Mouse (Mus musculus): Measurements from ENCODE around the gene Mark3. TPM values are rescaled to one million over a fixed set of nuclear protein-coding genes. Genes with fewer than 3 reads are reported as not detected.

The Mark3 gene
- 49.4 and 49.6 TPM in 2 replicates for polyA plus RNA-seq (2014; fragmentation: Nextera tagmentation; extraction: Ambion mirVana)

- Histone ChIP-seq H3K27me3 (replicated peaks; ENCODE audit: control insufficient read depth, insufficient read depth, low read length) (no peaks in the 10 kb centered on the region), H3K36me3 (ENCODE audit: control insufficient read depth, insufficient read depth, low read length) (no peaks in the 10 kb centered on the region), H3K4me1 (replicated peaks; ENCODE audit: control insufficient read depth, insufficient read depth, low read length) (peaks cover 13% of the 10 kb centered on the region), H3K9me3 (ENCODE audit: control insufficient read depth, low read length) (no peaks in the 10 kb centered on the region), H3K4me2 (ENCODE audit: low read length) (peak within 1 kb of the TSS; percentile 90), H3K27ac (ENCODE audit: low read depth) (peak within 1 kb of the TSS; percentile 81), H3K4me3 (ENCODE audit: low read depth, low read length) (peak within 1 kb of the TSS; percentile 75), H3K9ac (ENCODE audit: low read length) (peak within 1 kb of the TSS; percentile 82)
- WGBS = 0% methylated on average over 74 of the region's 75 CpGs
- DNase-seq (ENCODE audit: low spot score) = peak; percentile 95
- peak; percentile 98 for ATAC-seq (replicated peaks; ENCODE audit: low FRiP score, low TSS enrichment, low read depth)
Observed at GRCm38 (mm10) chr12:111574074-111574886, at the start of gene Mark3. Gene Mark3, plus strand, starts transcription at chr12:111574523.

DNA sequence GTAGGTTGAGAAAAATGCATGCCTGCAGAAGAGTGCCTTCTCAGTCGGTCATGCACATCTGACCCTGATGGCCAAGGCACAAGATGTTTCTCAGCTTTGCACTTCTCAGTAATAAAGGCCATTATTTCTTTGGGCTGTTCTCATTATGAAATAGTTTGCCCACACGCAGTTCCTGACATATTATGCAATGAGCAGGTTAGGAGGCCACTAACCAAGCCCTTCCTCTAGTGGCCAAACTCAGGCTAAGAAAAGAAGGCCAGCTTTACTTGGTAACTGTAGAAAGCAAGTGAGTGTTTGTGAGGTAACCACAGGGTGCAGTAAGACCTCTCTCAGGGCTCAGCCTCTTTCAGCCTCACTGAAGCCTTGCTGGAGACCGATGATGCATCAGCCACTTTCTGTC is 49.4 kb upstream of the Mark3 start:
- H3K9ac ChIP-seq (ENCODE audit: low read length) = no peak overlapping the region
- DNase-seq (ENCODE audit: low spot score) = no peak
- no peaks in the 10 kb centered on the region for H3K27me3 ChIP-seq (replicated peaks; ENCODE audit: control insufficient read depth, insufficient read depth, low read length)
- no peak overlapping the region for H3K27ac ChIP-seq (ENCODE audit: low read depth)
- H3K9me3 ChIP-seq (ENCODE audit: control insufficient read depth, low read length) = no peaks in the 10 kb centered on the region
- no peaks in the 10 kb centered on the region for H3K36me3 ChIP-seq (ENCODE audit: control insufficient read depth, insufficient read depth, low read length)
- no peaks in the 10 kb centered on the region for H3K4me1 ChIP-seq (replicated peaks; ENCODE audit: control insufficient read depth, insufficient read depth, low read length)
- WGBS = 87% methylated on average over 3 of the region's 3 CpGs
- no peak overlapping the region for H3K4me3 ChIP-seq (ENCODE audit: low read depth, low read length)
- ATAC-seq (replicated peaks; ENCODE audit: low FRiP score, low TSS enrichment, low read depth) = no peak
- H3K4me2 ChIP-seq (ENCODE audit: low read length) = no peak overlapping the region

DNA sequence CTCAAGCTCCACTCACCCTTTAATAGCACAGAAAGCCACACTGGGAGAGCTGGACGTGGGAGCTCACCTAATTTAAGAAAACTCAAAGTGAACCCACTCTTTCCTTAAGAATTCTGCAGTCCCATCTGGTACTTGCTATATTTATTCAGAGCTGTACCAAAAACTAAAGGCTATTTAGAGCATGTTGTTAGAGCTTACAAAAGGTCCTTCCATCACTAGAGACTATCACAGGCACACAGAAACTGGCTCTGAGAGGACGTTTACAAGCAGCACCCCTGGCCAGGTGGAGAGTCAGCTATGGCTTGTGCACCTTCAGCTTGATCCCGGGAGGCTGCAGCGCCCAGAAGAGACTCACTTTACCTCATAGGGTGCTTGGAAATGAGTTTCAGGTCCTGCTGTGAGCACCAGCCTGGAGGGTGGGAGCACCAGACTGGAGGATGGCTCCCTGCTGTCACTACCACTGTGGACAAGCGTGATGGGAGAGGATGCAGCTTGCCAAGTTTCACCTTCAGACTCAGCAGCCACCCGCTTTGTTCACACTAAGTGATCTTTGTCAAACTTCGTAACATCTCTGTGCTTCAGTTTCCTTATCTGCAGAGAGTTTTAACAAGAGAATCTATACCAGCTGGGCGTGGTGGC is 46.6 kb upstream of the Mark3 start:
- Histone ChIP-seq H3K27me3 (replicated peaks; ENCODE audit: control insufficient read depth, insufficient read depth, low read length) (no peaks in the 10 kb centered on the region), H3K9ac (ENCODE audit: low read length) (no peak overlapping the region), H3K9me3 (ENCODE audit: control insufficient read depth, low read length) (no peaks in the 10 kb centered on the region), H3K27ac (ENCODE audit: low read depth) (no peak overlapping the region), H3K4me2 (ENCODE audit: low read length) (no peak overlapping the region), H3K4me3 (ENCODE audit: low read depth, low read length) (no peak overlapping the region), H3K4me1 (replicated peaks; ENCODE audit: control insufficient read depth, insufficient read depth, low read length) (no peaks in the 10 kb centered on the region), H3K36me3 (ENCODE audit: control insufficient read depth, insufficient read depth, low read length) (no peaks in the 10 kb centered on the region)
- 63% methylated on average over 8 of the region's 8 CpGs for WGBS
- DNase-seq (ENCODE audit: low spot score) = no peak
- no peak for ATAC-seq (replicated peaks; ENCODE audit: low FRiP score, low TSS enrichment, low read depth)

- ATAC-seq (replicated peaks; ENCODE audit: low FRiP score, low TSS enrichment, low read depth) = no peak
- DNase-seq (ENCODE audit: low spot score) = no peak
- no peak overlapping the region for H3K9ac ChIP-seq (ENCODE audit: low read length)
- WGBS = 15% methylated on average over 8 of the region's 8 CpGs
- no peaks in the 10 kb centered on the region for H3K36me3 ChIP-seq (ENCODE audit: control insufficient read depth, insufficient read depth, low read length)
- H3K4me3 ChIP-seq (ENCODE audit: low read depth, low read length) = no peak overlapping the region
- H3K9me3 ChIP-seq (ENCODE audit: control insufficient read depth, low read length) = no peaks in the 10 kb centered on the region
- H3K4me2 ChIP-seq (ENCODE audit: low read length) = no peak overlapping the region
- no peaks in the 10 kb centered on the region for H3K4me1 ChIP-seq (replicated peaks; ENCODE audit: control insufficient read depth, insufficient read depth, low read length)
- H3K27me3 ChIP-seq (replicated peaks; ENCODE audit: control insufficient read depth, insufficient read depth, low read length) = no peaks in the 10 kb centered on the region
- no peak overlapping the region for H3K27ac ChIP-seq (ENCODE audit: low read depth)
Observed at GRCm38 (mm10) chr12:111529192-111529591, 45.1 kb upstream of the Mark3 start.

DNA sequence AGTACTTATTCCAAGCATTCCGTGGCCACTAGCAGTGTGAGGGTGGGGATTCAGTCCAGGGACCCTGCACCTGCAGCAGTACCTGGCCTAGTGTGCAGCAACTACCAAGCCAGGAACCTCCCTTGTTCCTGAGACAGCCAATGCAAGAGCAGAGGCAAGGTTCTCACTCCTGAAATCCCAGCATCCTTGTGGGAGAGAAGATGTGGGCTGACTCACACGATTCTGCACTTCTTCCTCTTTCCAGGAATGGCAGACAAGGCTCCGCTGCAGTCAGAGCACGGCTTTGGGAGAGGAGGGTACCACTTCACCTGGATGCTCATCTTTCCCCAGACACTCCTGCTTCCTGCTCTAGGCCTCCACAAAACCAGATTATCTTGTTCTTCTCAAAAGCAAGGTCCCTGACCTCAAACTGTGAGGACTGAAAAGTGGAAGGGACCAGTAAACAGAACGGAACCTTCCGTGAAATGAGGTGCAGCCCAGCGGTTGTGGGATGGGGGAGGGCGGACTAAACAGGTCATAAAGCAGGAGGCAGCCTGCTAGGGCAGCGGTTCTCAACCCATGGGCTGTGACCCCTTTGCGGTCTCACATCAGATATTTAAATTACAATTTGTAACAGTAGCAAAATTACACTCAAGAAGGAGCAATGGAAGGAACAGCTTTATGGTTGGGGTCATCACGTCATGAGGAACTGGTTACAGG is 41.1 kb upstream of the Mark3 start:
- no peak overlapping the region for H3K4me3 ChIP-seq (ENCODE audit: low read depth, low read length)
- H3K4me2 ChIP-seq (ENCODE audit: low read length) = no peak overlapping the region
- H3K27ac ChIP-seq (ENCODE audit: low read depth) = no peak overlapping the region
- H3K9ac ChIP-seq (ENCODE audit: low read length) = no peak overlapping the region
- peaks cover 10% of the 10 kb centered on the region; the same call in 1 of the 2 replicates for H3K4me1 ChIP-seq (replicated peaks; ENCODE audit: control insufficient read depth, insufficient read depth, low read length)
- no peaks in the 10 kb centered on the region for H3K9me3 ChIP-seq (ENCODE audit: control insufficient read depth, low read length)
- ATAC-seq (replicated peaks; ENCODE audit: low FRiP score, low TSS enrichment, low read depth) = no peak
- no peaks in the 10 kb centered on the region for H3K36me3 ChIP-seq (ENCODE audit: control insufficient read depth, insufficient read depth, low read length)
- no peak for DNase-seq (ENCODE audit: low spot score)
- WGBS = 57% methylated on average over 11 of the region's 11 CpGs
- H3K27me3 ChIP-seq (replicated peaks; ENCODE audit: control insufficient read depth, insufficient read depth, low read length) = no peaks in the 10 kb centered on the region

DNA sequence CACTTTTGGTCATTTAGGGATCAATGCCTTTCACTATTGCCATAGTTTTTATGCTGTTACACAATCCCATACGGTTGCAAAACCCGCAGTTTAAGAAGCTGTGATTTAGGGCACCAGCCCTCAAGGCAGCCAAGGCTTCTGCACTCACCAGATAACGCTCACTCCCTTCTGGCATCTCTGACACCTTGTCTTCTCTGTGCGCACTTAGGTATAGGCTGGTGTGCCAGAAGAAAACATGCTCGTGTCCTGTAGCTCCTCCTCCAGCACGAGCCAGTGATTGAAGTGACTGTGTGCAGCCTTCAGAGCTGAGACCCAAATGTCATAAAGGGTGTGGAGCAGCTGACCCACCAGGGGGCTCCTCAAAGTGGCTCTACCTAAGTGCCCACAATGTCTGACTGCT is 39.0 kb upstream of the Mark3 start:
- ATAC-seq (replicated peaks; ENCODE audit: low FRiP score, low TSS enrichment, low read depth) (no peak), DNase-seq (ENCODE audit: low spot score) (no peak)
- H3K36me3 ChIP-seq (ENCODE audit: control insufficient read depth, insufficient read depth, low read length) = peaks cover 11% of the 10 kb centered on the region
- no peaks in the 10 kb centered on the region for H3K27me3 ChIP-seq (replicated peaks; ENCODE audit: control insufficient read depth, insufficient read depth, low read length)
- no peak overlapping the region; the same call in 1 of the 2 replicates for H3K4me3 ChIP-seq (ENCODE audit: low read depth, low read length)
- H3K27ac ChIP-seq (ENCODE audit: low read depth) = 0 out of 2 replicates have a peak overlapping the region, but pooled peaks have one; percentile 22
- H3K4me2 ChIP-seq (ENCODE audit: low read length) = no peak overlapping the region
- no peaks in the 10 kb centered on the region for H3K9me3 ChIP-seq (ENCODE audit: control insufficient read depth, low read length)
- H3K4me1 ChIP-seq (replicated peaks; ENCODE audit: control insufficient read depth, insufficient read depth, low read length) = peaks cover 20% of the 10 kb centered on the region
- no peak overlapping the region for H3K9ac ChIP-seq (ENCODE audit: low read length)
- 48% methylated on average over 6 of the region's 6 CpGs for WGBS

DNA sequence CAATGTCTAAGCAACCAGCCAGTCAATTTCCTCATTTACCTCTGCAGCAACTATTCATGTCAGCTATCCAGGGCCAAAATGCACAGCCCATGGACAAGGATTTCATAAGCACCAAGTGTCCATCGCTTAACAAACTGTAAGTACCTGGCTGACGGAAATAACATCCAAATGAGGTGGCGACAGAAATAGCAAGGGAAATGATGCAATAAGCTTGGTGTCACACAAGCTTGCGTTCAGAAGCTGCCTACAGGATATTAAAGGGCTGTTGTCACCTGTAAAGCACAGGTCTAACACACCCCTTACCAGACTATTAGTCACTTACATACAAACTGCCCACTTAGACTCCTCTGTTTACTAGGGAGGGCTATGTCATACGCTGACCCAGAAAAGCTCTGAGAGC is 38.6 kb upstream of the Mark3 start:
- 84% methylated on average over 5 of the region's 5 CpGs for WGBS
- Histone ChIP-seq H3K36me3 (ENCODE audit: control insufficient read depth, insufficient read depth, low read length) (peaks cover 16% of the 10 kb centered on the region), H3K4me1 (replicated peaks; ENCODE audit: control insufficient read depth, insufficient read depth, low read length) (peaks cover 20% of the 10 kb centered on the region), H3K9ac (ENCODE audit: low read length) (no peak overlapping the region), H3K27ac (ENCODE audit: low read depth) (0 out of 2 replicates have a peak overlapping the region, but pooled peaks have one; percentile 22), H3K4me3 (ENCODE audit: low read depth, low read length) (no peak overlapping the region), H3K4me2 (ENCODE audit: low read length) (no peak overlapping the region), H3K27me3 (replicated peaks; ENCODE audit: control insufficient read depth, insufficient read depth, low read length) (no peaks in the 10 kb centered on the region), H3K9me3 (ENCODE audit: control insufficient read depth, low read length) (no peaks in the 10 kb centered on the region)
- ATAC-seq (replicated peaks; ENCODE audit: low FRiP score, low TSS enrichment, low read depth) (no peak), DNase-seq (ENCODE audit: low spot score) (no peak)

DNA sequence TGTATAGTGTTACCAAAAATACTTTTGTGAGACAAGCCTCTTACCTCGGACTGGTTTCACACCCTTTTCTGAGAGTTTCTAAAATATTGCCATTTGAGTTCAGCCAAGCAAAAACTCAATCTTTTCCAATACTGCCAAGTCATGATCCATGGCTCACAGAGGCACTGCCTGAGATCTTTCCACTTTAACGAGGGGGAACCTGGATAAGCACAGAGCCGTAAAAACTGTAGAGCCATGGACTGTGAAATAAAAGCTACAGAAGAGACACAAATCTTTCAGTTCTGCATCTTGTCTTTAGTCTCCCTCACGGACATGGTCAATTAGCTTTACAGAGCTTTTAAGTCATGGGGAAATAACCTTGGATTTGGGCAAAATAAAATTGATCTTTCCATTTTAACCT is 37.6 kb upstream of the Mark3 start:
- no peaks in the 10 kb centered on the region for H3K27me3 ChIP-seq (replicated peaks; ENCODE audit: control insufficient read depth, insufficient read depth, low read length)
- H3K4me2 ChIP-seq (ENCODE audit: low read length) = peak overlapping the region; percentile 74
- ATAC-seq (replicated peaks; ENCODE audit: low FRiP score, low TSS enrichment, low read depth) (no peak), DNase-seq (ENCODE audit: low spot score) (no peak)
- H3K9me3 ChIP-seq (ENCODE audit: control insufficient read depth, low read length) = no peaks in the 10 kb centered on the region
- peak overlapping the region; percentile 94 for H3K4me3 ChIP-seq (ENCODE audit: low read depth, low read length)
- H3K9ac ChIP-seq (ENCODE audit: low read length) = peak overlapping the region; percentile 98
- H3K4me1 ChIP-seq (replicated peaks; ENCODE audit: control insufficient read depth, insufficient read depth, low read length) = peaks cover 20% of the 10 kb centered on the region
- WGBS = 42% methylated on average over 4 of the region's 4 CpGs
- H3K36me3 ChIP-seq (ENCODE audit: control insufficient read depth, insufficient read depth, low read length) = peaks cover 26% of the 10 kb centered on the region
- H3K27ac ChIP-seq (ENCODE audit: low read depth) = 0 out of 2 replicates have a peak overlapping the region, but pooled peaks have one; percentile 88

Measured in intestine, embryonic 14.5 days (tissue).